Mouse (Mus musculus): ENCODE results near the gene Map3k11.
"Not testable (repeated sequence)": the region's sequence is repeated elsewhere in the genome, so short reads cannot be mapped to it uniquely, and the experiment has no call there.

Gene Map3k11

DNA sequence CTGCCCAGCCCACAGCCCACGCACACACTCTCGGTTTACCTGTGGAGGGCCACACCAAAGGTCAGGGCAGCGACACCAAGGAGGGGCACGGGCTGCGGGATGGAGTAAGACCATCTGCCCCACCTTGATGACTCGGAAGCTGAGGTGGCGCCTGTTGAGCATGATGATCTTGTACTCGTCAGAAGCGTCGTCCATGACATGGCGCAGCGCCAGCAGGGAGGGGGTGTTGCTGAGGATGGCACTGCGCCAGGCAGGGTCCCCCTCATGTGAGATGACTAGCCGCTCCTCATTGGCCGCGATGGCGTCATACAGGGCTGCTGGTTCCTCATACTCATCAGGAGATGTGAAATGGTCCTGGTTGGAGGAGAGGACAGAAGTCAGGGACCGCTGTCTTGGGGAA lies 22.2 kb upstream of the Map3k11 start:
- no peak for DNase-seq (ENCODE audit: low spot score in 2 of 2)

DNA sequence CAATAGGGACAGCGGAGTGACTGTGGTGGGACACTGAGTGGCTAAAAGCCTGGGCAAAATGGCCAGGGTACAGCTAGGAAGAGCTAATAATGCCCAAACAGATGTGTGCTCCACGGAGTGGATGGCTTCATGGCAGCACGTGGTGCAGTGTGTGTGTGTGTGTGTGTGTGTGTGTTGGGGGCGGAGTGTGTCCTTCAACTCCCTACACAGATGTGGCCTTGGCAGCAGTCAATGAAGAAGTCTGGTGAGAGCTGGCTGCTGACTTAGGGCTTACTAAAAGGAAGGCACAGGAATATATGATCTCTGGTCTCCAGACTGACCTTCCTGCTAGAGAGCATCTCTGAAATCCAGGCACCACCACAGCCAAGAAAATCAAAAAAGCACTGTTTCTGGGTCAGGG lies 20.2 kb upstream of the Map3k11 start:
- no peak for DNase-seq (ENCODE audit: low spot score in 2 of 2)

DNA sequence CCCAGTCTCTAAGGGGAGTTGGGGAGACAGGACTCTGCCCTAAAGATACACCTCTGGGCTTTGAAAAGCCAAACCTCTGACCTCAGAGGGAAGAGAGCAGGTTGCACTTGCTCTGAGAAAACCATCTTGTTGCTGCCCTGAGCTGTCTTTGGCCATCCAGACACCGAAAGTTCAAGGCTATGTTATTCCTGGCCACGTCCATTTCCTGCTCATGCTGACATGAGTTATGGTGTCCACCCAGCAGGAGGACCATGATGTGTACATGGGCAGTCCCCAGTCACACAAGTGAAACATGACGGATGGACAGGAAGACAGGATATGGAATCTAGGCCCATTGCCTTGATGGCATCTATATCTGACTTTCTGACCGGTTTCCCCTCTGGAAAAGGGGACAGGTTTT lies 8.1 kb upstream of the Map3k11 start:
- DNase-seq (ENCODE audit: low spot score in 2 of 2) = no peak

DNA sequence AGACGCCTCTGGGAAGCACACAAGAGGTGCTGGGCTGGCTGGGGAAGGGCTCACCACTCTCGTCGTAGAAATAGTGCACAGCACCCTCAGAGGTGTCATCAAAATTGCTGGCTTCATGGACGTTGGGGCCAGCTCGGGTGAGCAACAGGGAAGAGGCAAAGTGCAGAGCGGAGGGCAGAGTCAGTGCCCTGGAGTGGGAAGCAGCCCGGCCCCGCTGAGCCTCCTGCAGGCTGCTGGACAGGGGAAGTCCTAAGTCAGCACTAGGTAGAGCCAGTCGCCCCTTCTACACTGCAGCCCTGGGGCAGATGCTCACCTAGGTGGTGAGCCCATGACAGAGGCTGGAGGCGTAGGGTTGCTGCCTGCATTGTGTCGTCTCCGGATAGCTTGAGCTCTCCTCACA lies 4.3 kb upstream of the Map3k11 start:
- no peak for DNase-seq (ENCODE audit: low spot score in 2 of 2)

DNA sequence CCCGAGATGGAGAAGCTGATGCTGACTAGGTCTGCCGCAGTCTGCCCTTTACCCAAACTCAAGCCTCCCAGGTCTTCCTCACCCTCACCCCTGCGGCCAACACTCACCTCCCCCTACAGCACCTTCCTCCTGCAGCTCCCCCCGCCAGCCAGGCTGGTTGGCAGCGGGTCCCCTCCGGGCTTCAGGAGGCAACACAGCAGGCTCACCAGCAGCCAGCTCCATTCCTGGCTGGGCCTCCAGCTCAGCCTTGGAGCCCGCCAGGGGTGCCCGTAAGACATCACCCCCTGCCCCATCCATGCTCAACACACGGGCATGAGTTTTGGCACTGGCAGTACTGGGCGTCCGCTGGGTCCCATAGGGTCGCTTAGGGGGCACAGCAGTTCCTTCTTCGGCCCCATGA lies 3.6 kb upstream of the Map3k11 start:
- no peak for DNase-seq (ENCODE audit: low spot score in 2 of 2)

DNA sequence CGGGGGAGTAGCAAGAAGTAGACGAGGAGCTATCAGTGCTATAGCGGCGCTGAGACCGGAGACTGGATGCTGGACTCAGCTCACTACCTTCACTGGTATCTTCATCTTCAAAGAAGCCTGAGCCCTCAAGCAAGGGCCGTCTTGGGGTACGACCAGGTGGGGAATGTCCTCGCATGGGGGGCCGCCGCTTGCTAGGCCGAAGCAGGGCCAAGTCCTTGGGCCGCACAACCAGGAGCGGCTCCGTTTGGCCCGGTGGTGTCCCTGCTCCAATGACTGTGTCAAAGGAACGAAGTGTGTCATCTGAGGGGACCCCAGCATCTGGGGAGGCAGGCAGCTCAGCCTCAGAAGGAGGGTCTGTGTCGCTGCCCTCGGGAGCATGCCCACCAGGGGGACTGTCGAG lies 3.1 kb upstream of the Map3k11 start:
- DNase-seq (ENCODE audit: low spot score in 2 of 2) = no peak

DNA sequence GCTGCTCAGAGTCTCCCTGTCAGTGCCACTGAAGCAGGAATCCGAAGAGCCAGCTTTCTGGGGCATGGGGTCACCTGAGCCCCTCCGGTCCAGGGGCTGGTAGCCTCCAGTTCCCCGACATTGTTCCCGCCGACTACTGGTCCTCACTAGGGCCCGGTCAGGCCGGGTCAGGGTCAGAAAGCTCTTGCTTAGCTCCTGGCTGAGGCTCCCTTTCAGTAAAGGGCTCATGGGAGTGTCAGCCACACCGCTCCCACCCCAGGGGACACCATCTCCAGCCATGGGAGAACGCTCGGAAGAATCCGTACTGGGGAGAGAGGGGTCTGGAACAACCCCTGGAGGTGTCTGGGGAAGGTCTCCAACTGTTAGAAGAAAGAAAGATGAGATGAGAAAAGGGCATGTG lies 2.7 kb upstream of the Map3k11 start:
- DNase-seq (ENCODE audit: low spot score in 2 of 2) = no peak

DNA sequence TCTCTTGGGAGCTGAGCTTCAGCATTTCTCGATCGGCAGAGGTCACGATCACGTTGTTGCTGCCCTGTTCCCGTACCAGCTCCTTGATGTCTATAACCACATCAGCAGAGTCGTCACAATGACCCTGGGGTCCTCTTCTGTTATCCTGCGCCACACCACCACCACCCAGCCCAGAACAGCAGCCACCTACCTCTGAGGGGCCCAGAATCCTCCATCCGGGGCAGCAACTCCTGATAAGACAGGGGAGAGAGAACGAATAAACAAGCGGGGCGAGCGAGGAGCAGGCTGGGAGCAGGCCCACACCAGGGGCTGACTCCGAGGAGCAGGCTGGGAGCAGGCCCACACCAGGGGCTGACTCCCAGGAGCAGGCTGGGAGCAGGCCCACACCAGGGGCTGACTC lies 2.1 kb upstream of the Map3k11 start:
- DNase-seq (ENCODE audit: low spot score in 2 of 2) = no peak

DNA sequence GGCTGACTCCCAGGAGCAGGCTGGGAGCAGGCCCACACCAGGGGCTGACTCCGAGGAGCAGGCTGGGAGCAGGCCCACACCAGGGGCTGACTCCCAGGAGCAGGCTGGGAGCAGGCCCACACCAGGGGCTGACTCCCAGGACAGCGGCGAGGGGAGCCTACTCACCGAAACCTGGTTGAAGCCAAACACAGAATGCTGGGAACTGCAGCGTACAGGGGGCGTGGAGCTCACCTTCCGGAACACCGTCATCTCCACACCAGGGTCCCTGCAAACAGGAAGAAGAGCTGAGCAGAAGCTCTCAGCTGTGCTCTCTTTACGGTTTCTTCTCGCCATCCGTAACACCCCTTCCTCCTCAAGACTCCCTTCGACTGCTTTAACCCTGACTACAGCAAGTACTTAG lies 1.6 kb upstream of the Map3k11 start:
- not testable (repeated sequence) for DNase-seq (ENCODE audit: low spot score in 2 of 2)

DNA sequence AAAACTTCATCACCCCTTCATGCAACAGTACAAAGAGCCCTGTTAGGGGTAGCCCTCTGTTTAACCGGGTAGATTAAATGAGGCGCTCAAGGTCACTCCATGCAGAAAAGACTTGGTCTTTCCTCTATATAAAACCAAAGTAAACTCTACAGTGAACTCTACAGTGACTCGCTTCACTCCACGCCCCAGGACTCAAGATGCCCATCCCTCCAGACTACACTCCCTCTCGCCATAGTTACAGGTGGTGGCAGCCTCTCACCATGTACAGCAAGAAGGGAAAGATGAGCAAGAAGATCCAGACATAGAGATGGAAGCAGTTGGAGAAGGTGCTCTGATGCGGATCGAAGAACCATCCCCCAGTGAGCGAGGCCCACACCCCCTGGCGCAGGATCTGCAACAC lies 804 bp upstream of the Map3k11 start:
- no peak for DNase-seq (ENCODE audit: low spot score in 2 of 2)

DNA sequence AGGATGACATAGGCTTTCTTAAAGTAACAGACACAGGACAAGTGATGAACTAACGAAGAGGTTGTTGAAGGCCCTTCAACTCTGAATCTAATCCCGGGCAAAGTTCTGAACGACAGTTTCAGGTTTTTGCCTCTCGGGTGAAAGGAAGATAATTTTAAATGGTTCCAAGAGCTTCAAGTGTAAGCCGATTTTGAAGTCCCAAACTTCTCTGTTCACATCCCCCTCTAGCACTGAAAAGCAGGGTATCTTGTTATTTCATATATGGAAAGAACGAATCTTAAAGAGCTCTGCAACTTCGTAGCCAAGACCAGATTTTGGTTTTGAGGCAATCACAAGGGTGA lies 516 bp downstream of the Map3k11 start:
- DNase-seq (ENCODE audit: low spot score in 2 of 2) = no peak

DNA sequence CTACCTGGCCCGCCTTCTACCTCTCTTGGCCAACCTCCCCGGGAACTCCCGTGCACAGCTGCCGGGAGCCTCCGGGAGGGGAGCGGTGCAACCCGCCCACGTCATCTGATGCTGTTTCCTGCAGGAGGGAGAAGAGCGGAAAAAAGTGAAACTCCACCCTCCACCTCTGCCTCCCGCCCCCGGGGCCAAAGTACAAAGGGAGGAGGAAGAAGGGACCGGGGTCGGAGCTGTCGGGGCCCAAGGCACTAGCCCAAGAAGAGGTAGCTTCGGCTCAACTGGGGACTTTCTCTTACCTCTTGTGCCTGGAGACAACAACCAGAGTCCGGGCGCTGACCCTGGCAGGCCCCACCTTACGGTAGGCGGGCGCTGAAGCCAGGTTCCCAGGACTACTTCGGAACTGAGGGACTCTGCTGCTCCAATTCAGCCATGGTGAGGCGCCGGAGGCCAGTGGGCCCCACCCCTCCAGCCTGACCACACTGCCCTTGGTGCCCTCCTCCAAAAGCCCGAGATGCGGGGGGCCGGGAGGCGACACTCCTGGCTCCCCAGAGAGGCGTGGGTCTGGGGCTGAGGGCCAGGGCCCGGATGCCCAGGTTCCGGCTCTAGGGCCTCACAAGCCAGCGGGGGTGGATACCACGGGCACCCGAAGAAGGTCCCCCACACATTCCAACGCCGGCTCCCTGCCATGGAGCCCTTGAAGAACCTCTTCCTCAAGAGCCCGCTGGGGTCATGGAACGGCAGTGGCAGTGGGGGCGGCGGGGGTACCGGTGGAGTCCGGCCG lies 1.2 kb downstream of the Map3k11 start:
- DNase-seq (ENCODE audit: low spot score in 2 of 2) = peak; percentile 82 to 91

DNA sequence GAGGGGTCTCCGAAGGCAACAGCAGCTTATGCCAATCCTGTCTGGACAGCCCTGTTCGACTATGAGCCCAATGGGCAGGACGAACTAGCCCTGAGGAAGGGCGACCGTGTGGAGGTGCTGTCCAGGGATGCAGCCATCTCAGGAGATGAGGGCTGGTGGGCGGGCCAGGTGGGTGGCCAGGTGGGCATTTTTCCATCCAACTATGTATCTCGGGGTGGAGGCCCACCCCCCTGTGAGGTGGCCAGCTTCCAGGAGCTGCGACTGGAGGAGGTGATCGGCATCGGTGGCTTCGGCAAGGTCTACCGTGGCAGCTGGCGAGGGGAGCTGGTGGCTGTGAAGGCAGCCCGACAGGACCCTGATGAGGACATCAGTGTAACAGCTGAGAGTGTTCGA lies 1.8 kb downstream of the Map3k11 start:
- no peak for DNase-seq (ENCODE audit: low spot score in 2 of 2)

DNA sequence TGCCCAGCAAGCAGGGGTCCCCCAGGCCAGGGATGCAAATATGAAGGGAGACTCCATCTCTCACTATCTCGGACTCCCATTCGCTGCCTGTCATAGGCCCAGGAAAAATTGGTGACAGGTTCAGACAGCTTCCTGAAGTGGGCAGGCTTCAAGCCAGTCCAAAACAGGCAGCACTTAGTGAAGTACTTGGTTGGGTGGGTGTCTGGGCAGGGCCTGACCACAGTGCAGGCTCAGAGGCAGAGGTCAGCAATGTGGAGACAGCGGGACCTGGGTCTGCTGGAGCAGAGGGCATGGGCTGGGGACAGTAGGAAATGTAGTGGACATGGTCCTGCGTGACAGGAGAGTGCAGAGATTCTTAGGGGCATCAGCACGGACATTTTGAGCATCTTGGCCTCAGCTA lies 3.1 kb downstream of the Map3k11 start:
- no peak for DNase-seq (ENCODE audit: low spot score in 2 of 2)

DNA sequence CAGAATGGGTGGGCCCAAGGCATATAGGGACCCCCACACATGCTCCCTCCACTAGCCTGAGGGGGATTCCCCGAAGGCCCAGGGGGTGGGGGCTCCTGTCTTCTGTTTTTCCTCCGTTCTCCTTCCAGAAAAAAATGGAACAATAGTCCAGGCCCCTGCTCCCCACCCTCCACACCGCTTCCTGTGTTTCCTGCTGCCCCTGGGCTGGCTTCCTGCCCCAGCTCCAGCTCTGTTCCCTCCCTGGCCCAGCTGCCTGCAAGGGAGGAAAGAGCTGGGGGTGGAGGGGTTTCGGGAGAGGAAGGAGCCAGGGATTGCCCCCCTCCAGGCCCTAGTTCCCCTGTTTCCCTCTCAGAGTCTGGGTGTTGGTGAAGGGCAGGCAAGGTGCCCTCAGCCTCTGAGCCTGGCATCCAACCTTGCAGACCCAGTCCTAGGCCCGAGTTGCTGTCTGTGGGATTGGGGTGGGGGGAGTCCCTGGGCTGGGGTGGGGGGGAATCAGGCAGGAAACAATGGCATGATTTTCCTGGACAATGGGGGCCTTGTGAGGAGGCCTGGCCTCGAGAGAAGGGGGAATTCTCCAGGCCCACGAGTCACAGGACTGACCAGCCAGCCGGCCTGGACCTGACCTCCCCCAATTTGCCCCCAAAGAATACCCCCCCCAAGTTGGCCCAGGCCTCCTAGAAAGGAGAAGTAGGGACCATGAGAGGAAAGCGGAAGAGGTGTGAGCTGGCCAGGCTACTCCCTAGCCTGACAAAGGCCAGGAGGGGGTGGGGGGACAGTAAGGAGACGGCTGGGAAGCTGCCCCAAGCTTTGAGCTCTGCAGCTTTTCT lies 3.8 kb downstream of the Map3k11 start:
- DNase-seq (ENCODE audit: low spot score in 2 of 2) = no peak

DNA sequence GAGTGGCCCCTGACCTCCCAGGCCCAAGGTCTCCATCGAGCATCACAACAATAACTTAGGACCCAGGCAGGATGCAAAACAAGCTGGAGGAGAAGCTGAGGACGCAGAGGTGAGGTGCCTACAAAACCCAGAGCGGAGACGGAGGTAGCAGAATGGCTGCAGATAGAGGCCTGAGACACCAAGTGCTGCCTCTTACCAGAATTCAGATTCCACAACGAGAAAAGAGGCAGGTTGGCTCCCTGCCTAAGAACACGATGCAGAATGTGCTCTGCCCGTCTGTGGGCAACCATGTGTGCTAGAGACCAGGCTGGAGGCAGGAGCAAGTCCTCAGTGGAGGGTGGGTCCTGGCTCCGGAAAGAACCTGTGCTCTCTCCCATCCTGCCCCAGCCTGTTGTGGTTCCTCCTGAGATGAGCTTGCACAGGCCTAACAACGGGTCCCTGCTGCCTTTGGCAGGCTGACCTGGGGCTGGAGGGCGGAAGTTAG lies 4.4 kb downstream of the Map3k11 start:
- DNase-seq (ENCODE audit: low spot score in 2 of 2) = no peak

DNA sequence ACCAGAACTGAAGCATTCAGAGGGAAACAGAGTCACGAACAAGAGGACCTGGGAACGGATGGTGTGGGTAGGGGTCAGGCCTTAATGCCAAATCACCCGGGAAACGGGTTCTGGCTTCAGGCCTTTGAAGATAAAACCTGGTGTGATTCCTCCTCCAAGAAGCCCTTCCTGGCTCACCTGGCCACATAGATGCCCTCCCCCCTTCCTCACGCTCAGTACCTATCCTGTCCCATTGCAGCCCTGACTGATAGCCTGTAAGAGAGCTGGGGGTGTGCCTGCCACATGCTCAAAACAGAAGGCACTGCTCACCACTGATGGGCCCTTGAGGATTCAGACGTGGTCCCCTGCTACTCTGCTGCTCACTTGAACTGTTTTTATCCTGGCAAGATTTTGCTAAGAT lies 5.3 kb downstream of the Map3k11 start:
- DNase-seq (ENCODE audit: low spot score in 2 of 2) = no peak

DNA sequence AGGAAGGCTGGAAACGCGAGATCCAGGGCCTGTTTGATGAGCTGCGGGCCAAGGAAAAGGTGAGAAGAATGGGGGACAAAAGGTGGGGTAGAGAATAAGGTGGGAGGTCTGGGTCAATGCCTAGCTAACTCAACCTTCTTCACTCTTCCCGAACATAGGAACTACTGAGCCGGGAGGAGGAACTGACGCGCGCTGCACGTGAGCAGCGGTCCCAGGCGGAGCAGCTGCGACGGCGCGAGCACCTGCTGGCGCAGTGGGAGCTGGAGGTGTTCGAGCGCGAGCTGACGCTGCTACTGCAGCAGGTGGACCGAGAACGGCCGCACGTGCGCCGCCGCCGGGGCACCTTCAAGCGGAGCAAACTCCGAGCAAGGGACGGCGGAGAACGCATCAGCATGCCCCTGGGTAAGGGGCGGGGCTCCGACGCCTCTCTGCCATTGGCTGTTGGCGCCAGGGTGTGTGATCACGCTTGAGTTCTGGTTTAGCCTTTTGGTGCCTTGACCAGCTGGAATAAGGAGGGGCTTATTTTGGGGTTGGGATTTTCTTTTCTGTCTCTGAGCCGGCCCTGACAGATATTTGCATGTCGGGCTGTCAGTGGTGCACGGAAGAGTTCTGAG lies 7.4 kb downstream of the Map3k11 start:
- DNase-seq (ENCODE audit: low spot score in 2 of 2) = no peak

DNA sequence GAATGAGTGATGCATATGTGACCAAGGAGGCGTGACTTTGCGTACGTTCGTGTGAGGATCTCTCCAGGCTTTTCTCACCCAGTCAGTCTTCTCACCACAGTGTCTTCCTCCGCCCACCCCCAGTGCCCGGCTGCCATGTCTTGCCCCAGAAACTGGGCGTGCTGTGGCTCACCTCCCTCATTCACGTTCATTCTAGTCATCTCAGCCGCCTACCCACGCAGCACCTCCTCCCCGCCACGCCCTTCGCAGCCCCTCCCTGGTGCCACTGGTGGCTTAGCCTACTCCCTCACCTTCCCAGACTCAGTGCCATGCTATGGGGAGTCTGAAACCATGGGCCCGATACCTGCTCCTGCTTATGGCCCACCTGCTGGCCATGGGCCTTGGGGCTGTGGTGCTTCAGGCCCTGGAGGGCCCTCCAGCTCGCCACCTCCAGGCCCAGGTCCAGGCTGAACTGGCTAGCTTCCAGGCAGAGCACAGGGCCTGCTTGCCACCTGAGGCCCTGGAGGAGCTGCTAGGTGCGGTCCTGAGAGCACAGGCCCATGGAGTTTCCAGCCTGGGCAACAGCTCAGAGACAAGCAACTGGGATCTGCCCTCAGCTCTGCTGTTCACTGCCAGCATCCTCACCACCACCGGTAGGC lies 15.7 kb downstream of the Map3k11 start, which contains the start of gene Kcnk7:
Gene Kcnk7, plus strand, starts transcription at position 205 of the 638 bp plus-strand sequence.
- DNase-seq (ENCODE audit: low spot score in 2 of 2) = no peak

DNA sequence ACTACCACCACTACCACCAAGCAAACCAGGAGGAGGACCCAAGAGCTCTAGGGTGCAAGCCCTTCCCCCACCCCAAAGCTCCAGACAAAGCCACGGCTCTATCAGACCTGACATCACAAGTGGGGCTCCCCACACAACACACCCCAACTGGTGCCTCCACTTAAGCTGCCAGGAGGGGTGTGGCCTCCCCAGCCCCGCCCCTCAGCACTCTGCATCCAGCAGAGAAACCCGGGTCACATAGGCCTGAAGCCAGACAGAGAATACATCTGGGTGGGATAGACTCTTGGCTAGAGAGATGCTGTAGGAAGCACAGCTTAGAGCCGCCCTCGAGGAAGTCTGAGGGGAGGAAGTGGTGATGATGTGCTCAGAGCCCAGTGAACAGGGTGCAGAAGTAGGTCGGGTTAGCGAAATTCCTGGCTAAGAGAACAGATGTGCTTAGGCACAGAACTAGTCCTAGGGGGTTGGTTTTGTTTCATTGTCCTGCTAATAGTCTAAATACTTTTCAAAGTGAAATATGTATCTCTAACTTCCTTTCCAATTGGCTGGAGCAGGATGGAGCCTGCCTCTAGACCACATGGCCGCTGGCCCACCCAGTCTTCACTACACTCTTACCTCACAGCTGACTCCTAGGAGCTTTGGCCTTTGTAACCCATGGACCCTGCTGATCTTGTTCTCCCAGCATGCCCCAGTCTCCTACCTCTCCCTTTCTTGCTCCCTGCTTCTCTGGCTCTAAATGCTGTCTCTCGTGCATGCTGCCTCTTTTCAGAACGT lies 16.4 kb downstream of the Map3k11 start:
- DNase-seq (ENCODE audit: low spot score in 2 of 2) = peak in 1 of 2 experiments; percentile 63

DNA sequence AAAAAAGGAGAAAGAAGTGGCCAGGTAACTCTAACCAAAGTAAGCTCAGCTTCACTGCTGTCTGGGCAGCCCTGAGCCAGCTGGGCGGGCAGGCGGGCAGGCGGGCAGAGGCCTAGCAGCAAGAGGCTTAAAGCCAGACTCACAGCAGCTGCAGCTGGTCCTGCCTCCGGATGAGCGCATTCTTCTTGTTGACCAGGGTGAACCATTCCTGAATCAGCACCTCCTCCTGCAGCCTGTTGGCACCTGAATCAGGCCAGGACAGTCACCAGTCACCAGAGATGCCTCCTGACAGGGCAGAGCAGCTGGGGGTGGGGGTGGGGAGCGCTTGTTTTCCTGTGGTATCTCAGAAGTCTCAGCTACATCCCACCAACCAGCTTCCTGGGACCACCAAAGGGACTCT lies 21.5 kb downstream of the Map3k11 start:
- DNase-seq (ENCODE audit: low spot score in 2 of 2) = no peak

All from urinary bladder, postnatal 4 days (tissue).